Mouse (Mus musculus): ENCODE measurements around the gene Ces3b. TPM values are rescaled to one million over a fixed set of nuclear protein-coding genes. Genes with fewer than 3 reads are reported as not detected.

Ces3b gene
- total RNA-seq, 4 experiments from 2014 or later = not detected

- no peak for DNase-seq (ENCODE audit: low spot score in 2 of 2)
Observed at GRCm38 (mm10) chr8:105142395-105142794, 58.8 kb downstream of the Ces3b start.

Other genes starting within 250 kb of the Ces3b start
- under 1 TPM; 0.27 to 0.80 (median 0.44) TPM for gene Ces2c, start 236.7 kb upstream of the Ces3b start, total RNA-seq (2022)
- not detected for gene Ces2e, start 157.5 kb upstream of the Ces3b start, total RNA-seq (2022)
- not detected for gene Ces2f, start 136.4 kb upstream of the Ces3b start, total RNA-seq (2022)
- gene Ces2g, start 122.0 kb upstream of the Ces3b start, total RNA-seq (2022) = under 1 TPM; 0.31 to 0.51 (median 0.36) TPM
- gene Ces2h, start 82.9 kb upstream of the Ces3b start, total RNA-seq (2022) = not detected
- not detected for gene Ces3a, start 35.2 kb upstream of the Ces3b start, total RNA-seq (2022)
- gene Ces4a, start 48.0 kb downstream of the Ces3b start, total RNA-seq (2022) = not detected
- 10 to 100 TPM; 87.8 to 96.8 (median 94.6) TPM for gene Cbfb, start 86.9 kb downstream of the Ces3b start, total RNA-seq (2022)
- 10 to 100 TPM; 24.7 to 38.2 (median 32.9) TPM for gene D230025D16Rik, start 141.4 kb downstream of the Ces3b start, total RNA-seq (2022)
- gene B3gnt9, start 171.4 kb downstream of the Ces3b start, total RNA-seq (2022) = 1 to 10 TPM; 1.1 to 1.7 (median 1.4) TPM
- 1 to 10 TPM; 2.3 to 4.2 (median 3.1) TPM for gene Tradd, start 180.9 kb downstream of the Ces3b start, total RNA-seq (2022)
- gene Fbxl8, start 180.9 kb downstream of the Ces3b start, total RNA-seq (2022) = 1 to 10 TPM in 2 of 4 experiments, under 1 TPM in 2; 0.36 to 1.3 (median 0.94) TPM
- 10 to 100 TPM in 2 of 4 experiments, 1 to 10 TPM in 2; 8.8 to 12.6 (median 10.9) TPM for gene Hsf4, start 186.0 kb downstream of the Ces3b start, total RNA-seq (2022)
- 10 to 100 TPM; 30.0 to 40.5 (median 34.4) TPM for gene Nol3, start 192.4 kb downstream of the Ces3b start, total RNA-seq (2022)
- gene 4931428F04Rik, start 206.1 kb downstream of the Ces3b start, total RNA-seq (2022) = under 1 TPM; 0.27 to 0.65 (median 0.42) TPM
- 1 to 10 TPM in 2 of 4 experiments, under 1 TPM in 2; 0.94 to 2.5 (median 1.4) TPM for gene Exoc3l, start 212.3 kb downstream of the Ces3b start, total RNA-seq (2022)
- 10 to 100 TPM; 28.1 to 37.8 (median 33.7) TPM for gene E2f4, start 213.9 kb downstream of the Ces3b start, total RNA-seq (2022)
- 1 to 10 TPM in 3 of 4 experiments, under 1 TPM in 1; 0.99 to 2.7 (median 1.4) TPM for gene Elmo3, start 221.8 kb downstream of the Ces3b start, total RNA-seq (2022)
- 1 to 10 TPM in 3 of 4 experiments, under 1 TPM in 1; 0.82 to 1.3 (median 1.0) TPM for gene Lrrc29, start 242.5 kb downstream of the Ces3b start, total RNA-seq (2022)
- gene Tmem208, start 242.6 kb downstream of the Ces3b start, total RNA-seq (2022) = 10 to 100 TPM; 20.9 to 24.2 (median 22.9) TPM

Measured in gastrocnemius, adult 8-10 months (tissue).